Mouse (Mus musculus): ENCODE data around the gene Entr1. TPM values are rescaled to one million over a fixed set of nuclear protein-coding genes. Genes with fewer than 3 reads are reported as not detected.
A peak's percentile ranks its signal among the peaks of the same experiment; 100 is the strongest.

Gene Entr1
- total RNA-seq, 2 experiments from 2014 or later = 186 to 187 TPM

DNA sequence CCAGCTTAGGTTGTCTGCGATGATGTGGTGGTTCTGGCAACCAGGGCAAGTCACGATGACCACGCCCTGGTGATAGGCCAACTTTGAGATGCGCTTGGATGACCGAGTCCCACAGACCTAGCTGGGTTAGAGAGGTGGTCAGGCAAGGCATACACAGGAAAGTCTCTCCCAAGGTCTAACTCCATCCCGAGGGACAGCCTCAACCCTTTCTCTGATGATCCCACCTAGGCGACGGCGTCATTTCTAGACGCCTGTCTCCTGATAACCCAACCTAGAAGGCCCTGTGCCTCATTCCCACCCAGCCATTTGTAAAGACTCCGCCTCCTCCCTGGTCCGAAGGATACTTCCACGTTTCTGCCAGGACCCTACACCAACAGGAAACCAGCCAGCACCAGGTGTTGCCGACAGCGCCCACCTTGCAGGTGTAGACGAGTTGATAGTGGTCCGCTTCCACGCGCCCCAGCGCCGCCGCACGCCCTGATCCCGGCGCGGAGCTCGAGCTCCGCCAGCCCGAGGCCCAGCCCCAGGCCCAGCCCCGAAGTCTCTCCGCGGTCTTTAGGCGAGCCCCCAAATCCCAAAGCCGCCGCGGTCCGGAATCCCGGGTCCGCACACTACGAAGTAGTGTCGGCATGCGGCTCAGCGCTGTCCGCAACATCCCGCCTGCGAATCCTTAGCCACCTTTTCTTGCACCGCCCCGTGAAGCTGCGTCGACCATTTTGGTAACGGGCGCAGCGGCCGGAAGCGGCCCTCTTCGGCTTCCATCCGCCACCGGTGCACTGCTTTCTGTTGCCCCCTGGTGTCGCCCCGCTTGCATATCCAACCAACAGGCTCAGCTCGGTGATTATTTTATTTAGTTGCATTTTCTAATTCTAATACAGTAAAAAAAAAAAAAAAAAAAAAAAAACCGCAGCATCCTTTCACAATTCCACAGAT is 37.5 kb downstream of the Entr1 start, which contains the start of gene Dnlz:
Gene Dnlz, minus strand, starts transcription at position 753 of the 933 bp plus-strand sequence.
- intact Hi-C loops (cut with DNase I) = no loop called here
- DNase-seq = peak; percentile 96

- intact Hi-C loops (cut with DNase I) = no loop called here
- DNase-seq = no peak
Measured at GRCm38 (mm10) chr2:26348241-26348640, 40.9 kb downstream of the Entr1 start.

GRCm38 (mm10) chr2:26342609-26343490 is 46.3 kb downstream of the Entr1 start:
- no peak for DNase-seq

DNA sequence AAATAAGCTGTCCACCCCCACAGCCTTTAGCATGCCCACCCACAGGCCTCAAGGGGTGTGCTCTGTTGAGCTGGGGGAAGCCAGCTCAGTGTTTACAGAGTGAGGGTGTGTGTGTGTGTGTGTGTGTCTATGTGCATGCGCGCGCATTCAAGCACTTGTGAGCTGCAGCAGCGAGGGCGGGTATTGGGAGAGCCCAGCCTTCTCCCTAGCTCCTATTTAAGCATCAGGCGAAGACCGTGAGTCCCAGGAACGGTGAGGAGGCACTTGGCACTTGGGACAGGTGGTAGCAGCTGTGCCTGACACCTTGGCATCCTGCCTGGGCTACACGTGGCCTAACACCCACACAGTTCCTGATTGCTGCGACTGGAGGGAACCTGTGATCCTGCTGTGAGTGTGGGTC is 47.1 kb downstream of the Entr1 start:
- peak; percentile 59 for DNase-seq

More at GRCm38 (mm10) chr2:26342609-26343490, 46.3 kb downstream of the Entr1 start:
- intact Hi-C loops (cut with DNase I) = no loop called here

GRCm38 (mm10) chr2:26341510-26341981 is 47.6 kb downstream of the Entr1 start:
- DNase-seq = no peak

More for the DNA sequence above, 47.1 kb downstream of the Entr1 start:
- intact Hi-C loops (cut with DNase I) = no loop called here

DNA sequence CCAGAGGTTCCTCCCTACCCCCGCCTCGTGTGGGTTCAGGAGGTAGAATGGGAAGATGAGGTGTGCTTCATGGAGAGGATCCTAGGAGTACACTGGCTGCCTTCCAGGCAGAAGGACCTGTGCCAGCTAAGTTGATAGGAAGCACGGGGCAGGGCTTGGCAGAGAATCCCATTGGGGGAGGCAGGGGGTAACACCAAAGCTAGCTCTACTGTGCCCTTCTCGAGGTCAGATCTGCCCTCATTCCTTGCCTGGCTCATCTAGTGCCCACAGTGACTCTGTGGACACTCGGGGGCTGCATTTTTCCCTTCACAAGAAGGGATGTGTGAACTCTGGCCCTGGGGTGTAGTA is 49.9 kb downstream of the Entr1 start:
- peak; percentile 67 for DNase-seq
- intact Hi-C loops (cut with DNase I) = no loop called here

More at GRCm38 (mm10) chr2:26341510-26341981, 47.6 kb downstream of the Entr1 start:
- intact Hi-C loops (cut with DNase I) = no loop called here

DNA sequence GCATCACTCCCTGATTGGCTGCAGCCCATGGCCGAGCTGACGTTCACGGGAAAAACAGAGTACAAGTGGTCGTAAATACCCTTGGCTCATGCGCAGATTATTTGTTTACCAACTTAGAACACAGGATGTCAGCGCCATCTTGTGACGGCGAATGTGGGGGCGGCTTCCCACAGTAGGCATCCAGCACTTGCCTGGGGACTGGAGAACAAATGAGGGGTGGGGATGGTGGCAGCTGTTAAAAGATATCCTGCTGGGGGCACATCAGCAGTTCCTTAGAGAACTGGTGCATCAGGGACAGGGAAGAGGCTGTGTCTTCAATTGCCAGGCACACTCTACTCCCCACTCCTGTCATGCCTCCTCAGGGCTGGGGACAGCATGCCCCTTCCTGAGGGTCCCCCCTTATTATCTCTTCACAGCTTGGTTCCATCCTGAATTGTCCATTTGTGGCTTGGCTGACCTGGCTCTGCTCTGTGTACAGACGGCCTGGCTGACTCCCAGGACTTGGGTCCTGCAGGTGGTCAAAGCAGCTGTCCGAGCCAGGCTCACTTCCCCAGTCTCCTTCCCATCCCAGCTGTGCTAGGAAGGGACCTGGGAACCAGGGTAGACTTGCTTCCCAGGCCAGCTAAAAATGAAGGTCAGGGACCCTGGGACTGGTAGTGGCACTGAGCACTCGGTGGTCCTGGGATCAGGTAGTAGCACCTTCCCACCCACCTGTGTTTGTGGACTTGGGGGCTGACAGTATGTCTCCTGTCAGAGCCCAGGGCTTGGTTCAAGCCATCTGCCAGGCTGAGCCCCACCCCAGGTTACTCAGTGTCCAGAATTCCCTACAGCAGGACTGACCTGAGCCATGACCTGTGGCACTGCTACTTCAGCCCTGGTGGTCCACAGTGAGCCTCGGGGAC is 50.6 kb downstream of the Entr1 start:
- DNase-seq = peak; percentile 70

More for the DNA sequence above, 50.6 kb downstream of the Entr1 start:
- intact Hi-C loops (cut with DNase I) = no loop called here

Other genes starting within 250 kb of the Entr1 start
- gene Lhx3, start 181.0 kb downstream of the Entr1 start, total RNA-seq (2021) = not detected
- gene Qsox2, start 151.8 kb downstream of the Entr1 start, total RNA-seq (2021) = 10 to 100 TPM; 15.8 to 17.2 TPM
- 1 to 10 TPM; 1.9 TPM for gene Ccdc187, start 94.8 kb downstream of the Entr1 start, total RNA-seq (2021)
- 100 to 1,000 TPM; 179 to 190 TPM for gene Gpsm1, start 73.8 kb downstream of the Entr1 start, total RNA-seq (2021)
- 10 to 100 TPM; 23.3 to 25.8 TPM for gene Dnlz, start 37.2 kb downstream of the Entr1 start, total RNA-seq (2021)
- 1 to 10 TPM; 1.1 to 1.4 TPM for gene Card9, start 28.4 kb downstream of the Entr1 start, total RNA-seq (2021)
- gene Snapc4, start 8.7 kb downstream of the Entr1 start, total RNA-seq (2021) = 100 to 1,000 TPM in 1 of 2 experiments, 10 to 100 TPM in 1; 86.5 to 101 TPM
- 10 to 100 TPM; 93.6 to 98.6 TPM for gene Pmpca, start within 50 bp of the Entr1 start, total RNA-seq (2021)
- 10 to 100 TPM; 22.5 to 27.1 TPM for gene Inpp5e, start 19.9 kb upstream of the Entr1 start, total RNA-seq (2021)
- 10 to 100 TPM; 52.3 to 52.6 TPM for gene Sec16a, start 55.9 kb upstream of the Entr1 start, total RNA-seq (2021)
- 10 to 100 TPM; 39.5 to 42.1 TPM for gene Notch1, start 127.3 kb upstream of the Entr1 start, total RNA-seq (2021)
- 10 to 100 TPM; 73.0 to 78.3 TPM for gene Egfl7, start 190.7 kb upstream of the Entr1 start, total RNA-seq (2021)
- gene Gm20532, start 197.3 kb upstream of the Entr1 start, total RNA-seq (2021) = not detected
- 1 to 10 TPM; 2.8 to 3.9 TPM for gene Agpat2, start 215.1 kb upstream of the Entr1 start, total RNA-seq (2021)
- 10 to 100 TPM; 81.8 to 85.1 TPM for gene Fam69b, start 239.1 kb upstream of the Entr1 start, total RNA-seq (2021)

All from left cerebral cortex, postnatal 4 days (tissue).